ENCODE assay signal across 15 mouse cellular contexts in genomic region chr9:118883150-118883549, GRCm38 (mm10).
"Had no signal": no experiment of that assay in that cellular context is flagged by ENCODE, and none has a peak within 500 bp of the region (broad histone marks: within the 10 kb centered on the region; RNA-seq: fewer than 3 reads in every experiment).

No protein-coding gene starts in this region.

- ATAC-seq: liver, postnatal 0 days; lung, postnatal 0 days; midbrain, embryonic 16.5 days had no signal

- DNase-seq: liver, postnatal 0 days; lung, adult 2 months; lung, postnatal 14 days; lung, postnatal 36 days; midbrain, embryonic 14.5 days; retina, postnatal 1 day; right cerebral cortex, adult 18-20 months; right cerebral cortex, postnatal 25 days; right cerebral cortex, postnatal 4 days; spleen, adult 18-20 months; thymus, adult 18-20 months; thymus, postnatal 14 days; thymus, postnatal 36 days had no signal
